Mouse (Mus musculus): Measurements from ENCODE around the gene Mogs.

Mogs gene

DNA sequence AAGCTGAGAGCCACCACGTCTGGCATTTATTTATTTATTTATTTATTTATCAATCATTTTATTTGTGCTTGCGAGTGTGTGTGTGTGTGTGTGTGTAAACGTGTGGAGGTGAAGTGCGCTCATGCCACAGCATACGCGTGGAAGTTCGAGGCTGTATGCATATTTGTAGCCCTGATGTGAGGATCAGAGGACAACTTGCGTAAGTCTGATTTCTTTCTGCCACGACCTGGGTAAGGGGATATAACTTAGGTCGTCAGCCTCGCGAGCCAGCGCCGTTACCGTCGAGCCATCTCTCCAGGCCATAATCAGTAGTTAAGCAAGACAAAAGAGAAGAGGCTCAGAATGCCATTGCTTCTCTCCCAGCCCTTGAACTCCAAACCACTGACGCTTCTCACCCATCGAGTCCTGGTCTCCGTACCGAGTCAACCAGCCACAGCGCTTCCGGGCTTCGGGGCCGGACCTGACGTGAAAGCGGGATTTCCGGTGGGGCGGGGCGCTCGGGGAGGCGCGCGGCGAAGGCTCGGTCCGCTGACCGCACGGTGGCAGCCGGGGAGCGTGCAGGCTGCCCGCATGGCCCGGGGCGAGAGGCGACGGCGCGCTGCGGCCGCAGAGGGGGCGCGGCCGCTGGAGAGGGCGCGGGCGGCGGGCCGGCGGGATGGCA lies at the start of gene Mogs:
Gene Mogs (plus strand): TSS at position 486 of the 661 bp plus-strand sequence.
- peak; percentile 85 to 89 for DNase-seq (ENCODE audit: low spot score in 2 of 2)

DNA sequence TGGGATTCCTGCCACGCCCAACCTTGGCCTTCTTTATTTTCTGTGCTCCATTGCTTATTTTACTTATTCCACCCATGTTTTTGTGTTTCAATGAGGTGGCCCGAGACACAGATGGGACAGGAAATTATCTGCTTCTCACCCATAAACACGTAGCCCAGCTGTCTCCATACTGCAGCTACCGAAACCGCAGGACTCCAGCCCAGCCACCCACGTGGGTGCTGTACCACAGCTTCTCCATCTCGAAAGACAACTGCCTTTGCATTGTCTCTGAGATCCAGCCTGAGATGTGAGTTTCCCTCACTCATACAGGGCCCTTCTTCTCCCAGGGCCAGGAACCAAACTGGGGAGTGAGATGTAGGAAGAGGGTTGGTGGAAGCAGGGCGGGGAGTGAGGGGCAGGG lies 49.3 kb upstream of the Mogs start:
- no peak for DNase-seq (ENCODE audit: low spot score in 2 of 2)

GRCm38 (mm10) chr6:83066441-83066840 lies 48.9 kb upstream of the Mogs start:
- no peak for DNase-seq (ENCODE audit: low spot score in 2 of 2)

DNA sequence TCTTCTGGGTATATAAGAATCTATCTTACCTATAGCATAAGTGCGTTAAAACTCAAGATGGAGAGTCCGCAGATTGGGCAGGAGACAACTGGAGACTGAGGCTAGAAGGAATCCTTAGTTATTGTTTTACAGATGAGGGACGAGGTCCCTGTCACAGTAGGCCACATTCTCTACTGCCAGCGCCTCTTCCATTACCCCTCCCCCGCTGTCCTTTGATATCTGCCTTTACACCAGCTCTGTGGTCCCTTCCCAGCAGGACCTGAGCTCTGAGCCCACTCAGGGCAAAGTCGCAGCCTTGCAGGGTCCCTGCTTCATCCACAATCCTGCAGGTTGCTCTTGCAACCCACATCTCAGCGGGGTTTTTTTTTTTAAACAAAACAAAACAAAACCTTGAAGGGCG lies 47.1 kb upstream of the Mogs start:
- DNase-seq (ENCODE audit: low spot score in 2 of 2), result no peak

- no peak for DNase-seq (ENCODE audit: low spot score in 2 of 2)
These were observed 46.4 kb upstream of the Mogs start for GRCm38 (mm10) chr6:83068706-83069487.

- no peak for DNase-seq (ENCODE audit: low spot score in 2 of 2)
These were observed 45.6 kb upstream of the Mogs start for GRCm38 (mm10) chr6:83069488-83070246.

DNA sequence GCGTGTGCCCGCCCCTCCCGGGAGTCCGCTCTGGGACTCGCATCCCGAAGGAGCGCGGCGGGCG lies 45.2 kb upstream of the Mogs start, which contains the start of gene Tlx2:
Gene Tlx2 (minus strand): TSS at position 47 of the 64 bp plus-strand sequence.
- DNase-seq (ENCODE audit: low spot score in 2 of 2), result no peak

GRCm38 (mm10) chr6:83070311-83071219 lies 44.7 kb upstream of the Mogs start:
- DNase-seq (ENCODE audit: low spot score in 2 of 2), result no peak

GRCm38 (mm10) chr6:83071220-83071619 lies 44.1 kb upstream of the Mogs start:
- no peak for DNase-seq (ENCODE audit: low spot score in 2 of 2)

DNA sequence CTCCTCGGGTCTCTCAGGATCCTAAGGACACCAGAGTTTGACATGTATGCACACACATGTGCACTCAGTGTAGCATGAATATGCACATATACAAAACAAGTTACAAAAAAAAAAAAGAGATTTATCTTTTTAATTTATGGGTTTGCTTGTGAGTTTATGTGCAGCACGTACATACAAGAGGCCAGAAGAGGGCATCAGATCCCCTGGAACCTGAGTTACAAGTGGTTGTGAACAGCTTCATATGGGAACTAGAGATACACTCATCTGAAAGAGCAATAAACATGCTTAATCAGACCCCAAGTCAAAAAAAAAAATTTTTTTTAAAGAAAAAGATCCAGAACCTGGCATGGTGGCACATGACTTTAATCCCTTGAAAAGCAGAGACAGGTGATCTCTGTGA lies 40.3 kb upstream of the Mogs start:
- DNase-seq (ENCODE audit: low spot score in 2 of 2), result peak in 1 of 2 experiments; percentile 33

GRCm38 (mm10) chr6:83077630-83078323 lies 37.5 kb upstream of the Mogs start, which contains the start of gene Pcgf1:
Pcgf1 (plus strand) TSS chr6:83077869.
- DNase-seq (ENCODE audit: low spot score in 2 of 2), result peak in 1 of 2 experiments; percentile 23

DNA sequence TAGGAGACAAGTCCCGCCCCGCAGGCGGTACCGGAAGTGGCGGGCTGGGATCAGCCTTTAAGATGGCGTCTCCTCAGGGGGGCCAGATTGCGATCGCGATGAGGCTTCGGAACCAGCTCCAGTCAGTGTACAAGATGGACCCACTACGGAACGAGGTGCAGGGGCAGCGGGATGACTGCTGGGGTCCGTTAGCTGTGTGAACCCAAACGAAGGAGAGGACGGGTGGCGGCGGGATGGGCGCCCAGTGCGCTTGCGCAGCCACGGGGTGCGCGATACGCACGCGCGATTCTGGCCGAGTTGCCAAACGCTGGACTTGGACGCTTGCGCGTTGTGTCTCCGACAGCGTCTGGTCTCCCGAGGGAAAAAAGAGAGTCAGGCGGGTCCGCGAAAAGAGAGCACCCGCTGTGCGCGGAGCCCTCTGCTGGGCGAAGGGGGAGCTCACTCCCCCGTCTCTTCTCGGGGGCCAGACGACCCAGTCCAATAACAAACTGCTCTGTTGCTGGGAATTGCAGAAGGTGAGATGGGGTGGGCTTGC lies 36.9 kb upstream of the Mogs start:
- DNase-seq (ENCODE audit: low spot score in 2 of 2), result peak; percentile 98 to 100

- no peak for DNase-seq (ENCODE audit: low spot score in 2 of 2)
These were observed 35.1 kb upstream of the Mogs start for GRCm38 (mm10) chr6:83080210-83080609.

GRCm38 (mm10) chr6:83083497-83083896 lies 31.8 kb upstream of the Mogs start:
- DNase-seq (ENCODE audit: low spot score in 2 of 2), result no peak

DNA sequence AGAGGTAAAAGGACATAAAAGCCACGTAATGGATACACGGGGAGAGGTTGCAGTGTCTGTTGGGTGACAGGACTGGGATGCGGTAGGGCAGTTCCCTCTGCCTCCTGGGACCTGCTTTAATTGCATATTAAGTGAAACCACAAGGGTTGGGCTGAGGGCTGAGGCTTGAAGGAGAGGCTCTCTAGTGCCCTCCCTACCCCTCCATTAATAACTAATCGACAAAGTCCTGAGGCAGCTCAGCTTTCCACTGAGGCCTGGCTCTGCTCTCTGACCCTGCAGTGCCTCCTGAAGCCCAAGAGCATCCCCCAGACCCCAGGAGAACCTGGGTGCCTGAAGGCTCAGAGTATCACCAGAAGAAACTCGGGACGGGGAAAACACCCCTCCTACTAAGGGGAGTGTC lies 30.8 kb upstream of the Mogs start:
- no peak for DNase-seq (ENCODE audit: low spot score in 2 of 2)

DNA sequence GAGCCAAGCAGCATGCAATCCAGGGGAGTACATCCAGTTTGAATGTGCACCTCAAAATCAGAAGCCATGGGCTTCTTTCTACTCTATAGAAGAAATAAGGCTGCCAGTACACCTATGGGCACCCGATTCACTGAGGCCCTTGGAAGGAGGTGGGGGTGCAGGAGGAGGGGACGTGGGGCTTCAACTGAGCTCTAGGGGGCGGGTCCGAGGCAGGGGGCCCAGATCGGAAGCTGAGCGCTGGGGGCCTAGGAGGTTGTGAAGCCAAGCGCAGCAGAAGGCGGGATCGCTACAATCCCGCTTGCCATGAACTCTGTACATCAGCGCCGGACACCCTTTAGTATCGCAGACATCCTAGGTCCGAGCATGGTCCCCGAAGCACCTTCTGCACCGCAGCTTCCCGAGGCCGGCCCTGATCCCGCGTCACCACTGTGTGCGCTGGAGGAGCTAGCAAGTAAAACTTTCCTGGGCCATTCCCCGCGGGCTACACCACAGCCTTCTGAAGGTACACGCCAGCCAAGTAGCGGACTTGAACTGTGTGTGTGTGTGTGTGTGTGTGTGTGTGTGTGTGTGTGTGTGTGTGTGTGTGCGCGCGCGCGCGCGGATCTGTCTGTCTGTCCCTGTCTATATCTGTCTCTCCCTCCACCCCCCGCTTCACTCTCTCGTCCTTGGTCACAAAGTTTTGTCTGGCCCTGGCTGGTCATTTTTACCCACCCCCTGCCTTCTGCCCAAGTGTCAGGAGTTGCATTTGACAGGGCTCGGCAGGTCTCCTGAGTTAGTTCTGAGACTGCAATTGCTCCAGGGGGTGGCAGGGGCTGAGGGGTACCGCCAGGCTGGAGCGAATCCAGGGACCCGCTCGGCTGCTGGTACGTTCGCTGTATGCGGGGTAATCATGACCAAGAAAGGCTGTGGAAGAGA lies 28.9 kb upstream of the Mogs start, which contains the start of gene Lbx2:
Gene Lbx2 (plus strand): TSS at position 247 of the 915 bp plus-strand sequence.
- no peak for DNase-seq (ENCODE audit: low spot score in 2 of 2)

GRCm38 (mm10) chr6:83087205-83087925 lies 27.9 kb upstream of the Mogs start:
- no peak for DNase-seq (ENCODE audit: low spot score in 2 of 2)

DNA sequence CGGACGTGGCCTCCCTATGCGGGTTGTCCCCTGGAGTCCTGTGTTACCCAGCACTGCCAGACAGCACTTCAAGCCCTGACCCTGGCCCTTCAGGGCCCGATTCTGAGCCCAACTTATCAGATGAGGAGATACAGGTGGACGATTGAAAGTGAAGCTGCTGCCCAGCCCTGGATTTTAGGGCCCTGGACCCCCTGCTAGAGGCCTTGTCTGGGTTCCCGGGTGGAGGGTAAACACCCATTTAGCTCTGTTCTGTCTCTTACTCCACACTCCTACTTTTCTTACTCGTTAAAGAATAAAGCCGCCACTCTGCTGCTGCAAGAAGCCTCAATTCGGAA lies 27.4 kb upstream of the Mogs start:
- no peak for DNase-seq (ENCODE audit: low spot score in 2 of 2)

DNA sequence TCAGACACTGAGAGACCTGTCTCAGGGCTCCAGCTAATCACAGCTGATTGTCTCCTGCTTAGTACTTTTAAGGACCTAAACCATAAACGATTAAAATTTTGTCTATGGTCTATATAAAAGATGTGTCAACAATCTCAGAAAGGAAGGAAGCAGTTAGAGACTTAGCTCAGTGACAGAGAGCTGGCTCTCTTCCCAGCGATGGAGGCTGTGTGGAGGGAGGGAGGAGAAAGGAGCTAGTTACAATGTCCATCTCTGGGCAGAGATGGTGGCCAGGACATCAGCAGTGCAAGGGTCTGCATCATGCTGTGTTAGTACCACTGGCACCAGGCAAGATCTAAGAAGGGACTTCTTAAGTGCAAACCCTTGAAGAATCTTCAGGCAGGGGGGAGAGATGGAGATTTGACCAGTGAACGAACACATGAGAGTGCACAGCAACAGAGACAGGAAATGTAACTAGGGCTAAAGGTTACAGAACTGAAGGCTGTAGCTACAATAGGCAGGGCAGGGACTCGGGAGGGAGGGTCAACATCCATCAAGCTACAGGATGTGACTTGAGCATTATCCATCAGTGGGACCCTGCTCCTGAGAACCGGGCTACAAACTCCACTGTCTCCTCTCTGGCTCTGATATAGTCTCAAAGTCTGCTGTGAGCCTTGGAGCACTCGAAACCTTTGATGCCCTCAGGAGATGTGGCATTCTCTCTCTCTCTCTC lies 22.7 kb upstream of the Mogs start:
- DNase-seq (ENCODE audit: low spot score in 2 of 2), result no peak
